Mouse (Mus musculus): Measurements from ENCODE around the gene Cby3. TPM values are rescaled to one million over a fixed set of nuclear protein-coding genes. Genes with fewer than 3 reads are reported as not detected.

Gene Cby3
- total and polyA plus RNA-seq, 2 experiments from 2014 or later, result 0.47 to 1.5 TPM

DNA sequence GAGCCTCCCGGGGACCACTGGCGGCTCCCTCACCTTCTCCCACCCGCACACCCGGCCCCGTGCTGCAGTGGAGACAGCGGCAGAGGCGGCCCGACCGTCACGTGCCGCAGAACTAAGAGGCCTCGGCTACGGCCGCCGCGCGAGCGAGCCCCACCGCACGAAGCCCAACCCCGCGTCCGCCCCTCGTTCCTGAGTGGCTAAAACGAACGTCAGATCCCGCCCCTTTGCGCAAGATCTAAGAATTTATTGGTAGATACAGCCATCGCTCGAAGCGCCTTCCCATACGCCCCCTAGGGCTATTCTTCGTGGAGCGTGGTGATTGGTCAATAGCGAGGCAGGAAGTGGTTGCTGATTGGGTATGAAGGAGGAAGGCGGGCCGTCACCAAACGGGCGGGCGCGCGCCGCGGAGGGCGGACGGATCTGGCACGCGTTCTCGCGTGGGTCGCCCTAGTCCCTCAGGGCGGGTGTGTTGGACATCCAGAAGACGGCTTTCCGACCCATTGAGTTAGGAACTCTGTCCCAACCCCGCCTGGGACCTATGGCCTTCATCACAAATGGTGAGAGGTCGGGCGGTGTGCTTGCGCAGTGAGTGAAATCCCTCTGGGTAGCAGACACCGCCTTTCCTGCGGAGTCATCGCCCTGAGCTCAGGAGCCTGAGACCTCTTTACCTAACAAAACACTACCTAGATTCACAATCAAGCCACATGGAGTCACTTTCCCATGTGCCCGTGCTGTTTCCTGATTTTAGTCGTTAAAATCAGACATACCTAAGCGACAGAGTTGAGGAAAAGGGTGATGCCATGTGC is 28.6 kb upstream of the Cby3 start, which contains the start of gene Canx:
Gene Canx (minus strand): TSS at position 178 of the 806 bp plus-strand sequence.
- H3K27me3 ChIP-seq (ENCODE audit: insufficient read depth, low read length), result no peaks in the 10 kb centered on the region
- H3K4me3 ChIP-seq (ENCODE audit: low read length), result peak within 1 kb of the TSS; percentile 85
- no peaks in the 10 kb centered on the region for H3K9me3 ChIP-seq (ENCODE audit: low read length)
- no peaks in the 10 kb centered on the region for H3K36me3 ChIP-seq (ENCODE audit: insufficient read depth, low read length)
- peak within 1 kb of the TSS; percentile 95 for H3K27ac ChIP-seq
- ATAC-seq (peak; percentile 100), DNase-seq (ENCODE audit: low spot score) (peak; percentile 100)
- peak; percentile 37 for TF ChIP-seq CTCF (IDR thresholded peaks at IDR 0.05; ENCODE audit: low read depth)
- H3K4me1 ChIP-seq (ENCODE audit: insufficient read depth, low read length), result peaks cover 11% of the 10 kb centered on the region
- H3K4me2 ChIP-seq (ENCODE audit: low read depth, low read length), result peak within 1 kb of the TSS; percentile 84
- peak within 1 kb of the TSS; percentile 96 for H3K9ac ChIP-seq (replicated peaks; ENCODE audit: low read length)
- WGBS, result under 1% methylated on average over 64 of the region's 64 CpGs

DNA sequence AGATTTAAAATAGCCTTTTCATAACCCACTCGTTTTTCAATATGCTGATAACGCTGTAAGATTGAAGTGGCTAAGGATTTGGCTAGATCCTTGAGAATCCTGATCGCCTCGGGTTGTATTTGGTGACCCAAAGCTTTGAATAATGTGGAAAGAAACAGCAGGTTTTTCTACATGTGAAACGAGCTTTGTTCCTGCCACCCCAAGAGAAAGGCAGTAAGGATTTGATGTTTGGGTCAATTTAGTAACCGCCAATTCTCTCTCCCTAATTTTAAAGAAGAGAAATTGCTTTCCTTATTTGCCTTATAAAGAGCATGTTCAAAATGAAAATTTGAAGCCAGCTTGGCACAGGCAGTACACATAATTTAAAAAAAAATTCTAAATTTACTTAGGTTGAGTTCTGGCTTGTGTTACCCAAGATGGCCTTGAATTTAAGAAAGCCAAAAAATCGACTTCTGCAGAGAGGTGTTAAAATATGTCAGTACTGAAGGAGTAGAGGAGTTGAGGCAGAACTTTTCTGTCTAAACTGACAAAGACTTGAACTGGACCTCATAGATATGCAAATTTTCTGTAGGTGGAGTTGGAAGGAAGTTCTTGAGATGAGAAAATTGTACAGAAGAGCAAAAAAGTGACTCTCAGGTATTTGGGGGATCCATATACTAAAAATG is 27.8 kb upstream of the Cby3 start:
- Histone ChIP-seq H3K27me3 (ENCODE audit: insufficient read depth, low read length) (no peaks in the 10 kb centered on the region), H3K27ac (peak overlapping the region; percentile 90)
- no peak for DNase-seq (ENCODE audit: low spot score)

DNA sequence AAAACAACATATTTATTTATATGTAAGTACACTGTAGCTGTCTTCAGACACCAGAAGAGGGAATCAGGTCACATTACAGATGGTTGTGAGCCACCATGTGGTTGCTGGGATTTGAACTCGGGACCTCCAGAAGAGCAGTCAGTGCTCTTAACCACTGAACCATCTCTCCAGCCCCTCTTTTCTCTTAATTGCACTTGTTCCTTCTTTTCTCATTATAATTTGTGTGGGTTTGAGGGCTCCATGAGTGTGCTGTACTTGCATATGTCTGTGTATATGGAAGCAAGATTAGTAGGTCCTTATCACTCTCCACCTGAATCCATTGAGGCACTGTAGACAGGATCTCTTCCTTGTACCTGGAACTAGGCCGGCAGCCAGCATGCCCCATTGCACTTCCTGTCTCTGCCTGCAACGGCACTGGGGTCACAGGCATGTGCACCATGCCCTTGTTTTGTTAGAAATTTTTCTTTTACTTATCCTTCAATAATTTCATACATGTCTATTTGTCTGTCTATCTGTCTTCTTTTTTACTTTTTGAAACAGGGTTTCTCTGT is 26.1 kb upstream of the Cby3 start:
- ATAC-seq, result no peak

More for the DNA sequence above, 27.8 kb upstream of the Cby3 start:
- Histone ChIP-seq H3K9me3 (ENCODE audit: low read length) (no peaks in the 10 kb centered on the region), H3K36me3 (ENCODE audit: insufficient read depth, low read length) (no peaks in the 10 kb centered on the region), H3K4me3 (ENCODE audit: low read length) (peak overlapping the region; percentile 85), H3K4me1 (ENCODE audit: insufficient read depth, low read length) (peaks cover 11% of the 10 kb centered on the region), H3K4me2 (ENCODE audit: low read depth, low read length) (peak overlapping the region; percentile 59), H3K9ac (replicated peaks; ENCODE audit: low read length) (peak overlapping the region; percentile 59)
- no peak for TF ChIP-seq CTCF (IDR thresholded peaks at IDR 0.05; ENCODE audit: low read depth)
- no peak for ATAC-seq
- 3% methylated on average over 7 of the region's 7 CpGs for WGBS

DNA sequence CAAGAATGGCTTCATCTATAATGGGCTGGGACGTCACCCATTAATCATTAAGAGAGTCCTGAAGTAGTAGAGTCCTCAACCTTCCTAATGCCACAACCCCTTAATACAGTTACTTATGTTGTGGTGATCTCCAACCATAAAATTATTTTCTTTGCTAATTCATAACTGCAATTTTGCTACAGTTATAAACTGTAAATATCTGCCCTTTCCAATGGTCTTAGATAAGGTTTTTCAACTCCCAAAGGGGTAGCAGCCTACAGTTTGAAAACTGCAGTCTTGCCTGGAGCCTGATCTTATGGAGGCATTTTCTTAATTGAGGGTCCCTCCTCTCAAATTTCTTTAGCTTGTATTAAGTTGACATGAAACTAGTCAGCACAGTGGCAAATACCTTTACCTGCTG is 24.9 kb upstream of the Cby3 start:
- no peak overlapping the region for H3K4me2 ChIP-seq (ENCODE audit: low read depth, low read length)

More for the DNA sequence above, 26.1 kb upstream of the Cby3 start:
- no peaks in the 10 kb centered on the region for H3K27me3 ChIP-seq (ENCODE audit: insufficient read depth, low read length)
- H3K27ac ChIP-seq, result no peak overlapping the region
- peaks cover 11% of the 10 kb centered on the region for H3K4me1 ChIP-seq (ENCODE audit: insufficient read depth, low read length)
- H3K36me3 ChIP-seq (ENCODE audit: insufficient read depth, low read length), result no peaks in the 10 kb centered on the region
- no peaks in the 10 kb centered on the region for H3K9me3 ChIP-seq (ENCODE audit: low read length)
- 97% methylated on average over 3 of the region's 3 CpGs for WGBS
- no peak overlapping the region for H3K4me3 ChIP-seq (ENCODE audit: low read length)
- no peak for DNase-seq (ENCODE audit: low spot score)
- H3K9ac ChIP-seq (replicated peaks; ENCODE audit: low read length), result no peak overlapping the region
- TF ChIP-seq CTCF (IDR thresholded peaks at IDR 0.05; ENCODE audit: low read depth), result no peak
- no peak overlapping the region for H3K4me2 ChIP-seq (ENCODE audit: low read depth, low read length)

DNA sequence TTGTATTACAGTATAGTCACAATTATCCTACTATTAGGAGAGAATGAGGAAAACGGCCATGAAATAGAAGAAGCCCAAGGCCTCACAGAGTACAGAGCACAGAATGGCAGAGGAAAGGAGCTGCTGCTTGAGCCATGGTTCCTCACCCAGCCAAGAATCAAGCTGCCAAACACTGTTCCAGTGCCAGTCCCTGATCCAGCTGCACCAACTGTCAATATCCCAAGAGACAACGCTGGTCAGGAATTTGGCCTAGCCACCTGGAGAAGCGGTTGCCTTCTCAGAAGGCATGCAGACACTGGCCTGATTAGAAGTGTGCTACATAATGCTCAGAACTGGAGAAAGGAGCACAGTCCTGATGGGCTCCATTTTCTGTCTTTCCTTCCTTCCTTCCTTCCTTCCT is 21.1 kb upstream of the Cby3 start:
- no peak for DNase-seq (ENCODE audit: low spot score)
- no peaks in the 10 kb centered on the region for H3K27me3 ChIP-seq (ENCODE audit: insufficient read depth, low read length)
- no peak overlapping the region for H3K4me3 ChIP-seq (ENCODE audit: low read length)
- ATAC-seq, result no peak
- no peak overlapping the region for H3K4me2 ChIP-seq (ENCODE audit: low read depth, low read length)
- H3K9ac ChIP-seq (replicated peaks; ENCODE audit: low read length), result no peak overlapping the region
- no peaks in the 10 kb centered on the region for H3K36me3 ChIP-seq (ENCODE audit: insufficient read depth, low read length)
- H3K4me1 ChIP-seq (ENCODE audit: insufficient read depth, low read length), result no peaks in the 10 kb centered on the region
- 85% methylated on average over 3 of the region's 3 CpGs for WGBS
- H3K27ac ChIP-seq, result no peak overlapping the region
- H3K9me3 ChIP-seq (ENCODE audit: low read length), result no peaks in the 10 kb centered on the region
- TF ChIP-seq CTCF (IDR thresholded peaks at IDR 0.05; ENCODE audit: low read depth), result no peak

More for the DNA sequence above, 24.9 kb upstream of the Cby3 start:
- H3K4me3 ChIP-seq (ENCODE audit: low read length), result no peak overlapping the region
- ATAC-seq, result no peak
- H3K9ac ChIP-seq (replicated peaks; ENCODE audit: low read length), result no peak overlapping the region
- no peaks in the 10 kb centered on the region for H3K9me3 ChIP-seq (ENCODE audit: low read length)
- H3K36me3 ChIP-seq (ENCODE audit: insufficient read depth, low read length), result no peaks in the 10 kb centered on the region
- H3K27me3 ChIP-seq (ENCODE audit: insufficient read depth, low read length), result no peaks in the 10 kb centered on the region
- peaks cover 2% of the 10 kb centered on the region for H3K4me1 ChIP-seq (ENCODE audit: insufficient read depth, low read length)
- no peak overlapping the region for H3K27ac ChIP-seq
- 100% methylated on average over 1 of the region's 1 CpGs for WGBS
- DNase-seq (ENCODE audit: low spot score), result no peak
- TF ChIP-seq CTCF (IDR thresholded peaks at IDR 0.05; ENCODE audit: low read depth), result no peak

DNA sequence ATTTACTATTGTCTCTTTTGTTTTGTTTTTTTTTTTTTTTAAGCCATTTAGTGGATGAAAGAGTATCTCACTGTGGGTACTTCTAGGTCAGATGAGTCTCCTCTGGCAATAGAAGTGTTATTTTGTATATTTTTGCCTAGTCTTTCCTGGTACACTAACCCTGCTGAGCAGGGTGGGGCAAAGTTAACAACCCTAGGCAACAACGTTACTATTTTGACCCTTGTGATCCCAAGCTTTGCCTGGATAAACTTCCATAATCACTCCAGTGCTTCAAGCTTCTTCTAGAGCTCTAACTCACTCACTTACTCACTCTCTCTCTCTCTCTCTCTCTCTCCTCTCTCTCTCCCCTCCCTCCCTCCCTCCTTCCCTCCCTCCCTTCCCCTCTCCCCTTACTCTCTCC is 18.1 kb upstream of the Cby3 start:
- ATAC-seq (no peak), DNase-seq (ENCODE audit: low spot score) (no peak)
- Histone ChIP-seq H3K4me1 (ENCODE audit: insufficient read depth, low read length) (no peaks in the 10 kb centered on the region), H3K4me3 (ENCODE audit: low read length) (no peak overlapping the region), H3K9me3 (ENCODE audit: low read length) (no peaks in the 10 kb centered on the region), H3K4me2 (ENCODE audit: low read depth, low read length) (no peak overlapping the region), H3K27me3 (ENCODE audit: insufficient read depth, low read length) (no peaks in the 10 kb centered on the region), H3K9ac (replicated peaks; ENCODE audit: low read length) (no peak overlapping the region), H3K27ac (no peak overlapping the region), H3K36me3 (ENCODE audit: insufficient read depth, low read length) (no peaks in the 10 kb centered on the region)
- WGBS, result 52% methylated on average over 1 of the region's 1 CpGs
- TF ChIP-seq CTCF (IDR thresholded peaks at IDR 0.05; ENCODE audit: low read depth), result no peak

Measured in hindbrain, postnatal 0 days (tissue).